Mouse (Mus musculus) lung, adult 18-20 months (tissue): ENCODE measurements around the gene Pitpnb.

ENCODE experiments used
- DNase-seq, 2 experiments: peaks; one replicate each; pipeline ENCODE4 v3.0.0; 2022; ENCODE audit warnings: mixed read lengths in 2 of 2

Gene Pitpnb

DNA sequence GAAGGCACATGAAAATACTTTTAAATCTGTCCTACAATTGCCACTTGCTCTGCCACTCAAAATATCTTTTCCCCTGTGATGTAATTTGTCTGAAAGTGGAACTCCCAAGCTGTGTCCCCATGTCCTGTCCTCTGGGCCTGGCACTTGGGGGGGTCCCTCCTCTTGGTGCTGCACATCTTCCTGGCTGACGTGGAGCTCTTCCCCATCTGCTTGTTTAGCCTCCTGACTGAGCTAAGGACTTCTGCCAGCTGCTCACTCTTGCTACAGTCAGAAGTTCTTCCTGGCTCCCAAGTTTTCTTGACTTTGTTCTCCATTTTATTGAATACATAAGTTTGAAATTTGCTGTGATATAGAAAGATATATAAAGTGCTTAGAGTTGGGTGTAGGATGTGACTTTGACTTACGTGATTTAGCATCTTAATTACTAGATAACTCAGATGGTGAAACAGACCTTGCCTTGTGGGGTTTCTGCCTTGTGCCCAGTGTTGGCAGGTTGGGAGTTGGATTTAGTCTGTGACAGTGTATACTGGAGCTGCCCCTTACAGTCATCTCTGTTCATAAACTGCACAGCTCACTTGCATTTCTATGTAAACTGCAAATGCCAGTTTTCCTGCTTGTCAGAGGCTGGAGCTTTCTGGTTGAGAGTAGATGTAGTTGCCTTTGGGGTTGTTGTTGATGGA, 14.3 kb downstream of the Pitpnb start:
- DNase-seq: no peak

DNA sequence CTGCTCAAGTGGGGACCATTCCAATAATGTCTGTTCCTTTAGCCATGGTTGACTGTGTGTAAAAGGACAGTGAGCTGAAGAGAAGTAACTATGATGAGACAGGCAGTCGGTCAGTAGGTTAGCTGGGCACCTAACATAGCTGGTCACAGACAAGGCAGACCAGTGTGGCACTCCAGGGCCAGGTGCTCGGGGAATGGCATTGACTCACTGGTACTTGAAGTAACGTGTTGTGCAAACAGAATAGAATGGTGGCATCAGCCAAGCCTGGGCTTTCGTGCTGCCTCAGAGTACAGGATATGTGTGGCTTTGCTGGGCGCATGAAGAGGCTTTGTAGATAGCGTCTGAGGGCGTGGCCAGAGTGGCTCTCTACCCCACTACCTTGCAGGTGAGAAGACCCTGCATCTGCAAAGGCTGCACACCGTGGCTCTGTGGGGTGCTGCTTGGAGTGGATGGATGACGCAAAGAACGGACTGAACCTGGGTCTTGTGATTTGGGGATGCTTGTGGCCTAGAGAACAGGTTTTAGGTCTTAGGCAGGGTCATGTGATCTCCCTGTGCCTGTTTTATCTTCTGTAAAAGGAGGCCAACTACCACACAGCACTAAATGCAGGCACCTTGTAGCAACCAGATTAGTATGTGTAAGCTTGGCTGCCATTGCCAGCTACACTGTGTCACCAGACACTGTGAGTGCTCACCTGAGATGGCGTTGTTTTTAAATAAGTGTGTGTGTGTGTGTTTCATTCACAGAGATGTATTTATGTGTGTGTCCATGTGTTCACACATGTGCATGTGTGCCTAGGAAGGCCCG, 26.5 kb downstream of the Pitpnb start:
- peak; percentile 45 to 60 for DNase-seq

DNA sequence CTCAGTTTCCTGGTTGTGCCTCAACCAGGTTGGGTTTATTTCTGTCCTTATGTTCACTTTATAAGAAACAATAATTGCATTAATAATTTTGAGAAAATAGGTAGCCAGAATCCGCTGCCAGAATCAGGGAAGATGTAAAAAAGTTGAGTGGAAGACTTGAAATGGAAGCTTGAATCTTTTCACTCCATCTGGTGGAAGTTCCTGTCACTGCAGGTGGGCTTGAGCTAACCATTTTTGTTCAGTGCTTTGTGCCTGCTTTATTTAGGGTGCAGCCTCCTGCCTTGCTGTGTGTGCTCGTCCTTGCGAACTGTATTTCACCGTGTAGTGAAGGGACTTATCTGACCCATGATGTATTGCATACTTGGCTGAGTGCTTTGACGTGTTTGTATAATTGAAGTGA, 30.0 kb downstream of the Pitpnb start:
- DNase-seq: no peak

DNA sequence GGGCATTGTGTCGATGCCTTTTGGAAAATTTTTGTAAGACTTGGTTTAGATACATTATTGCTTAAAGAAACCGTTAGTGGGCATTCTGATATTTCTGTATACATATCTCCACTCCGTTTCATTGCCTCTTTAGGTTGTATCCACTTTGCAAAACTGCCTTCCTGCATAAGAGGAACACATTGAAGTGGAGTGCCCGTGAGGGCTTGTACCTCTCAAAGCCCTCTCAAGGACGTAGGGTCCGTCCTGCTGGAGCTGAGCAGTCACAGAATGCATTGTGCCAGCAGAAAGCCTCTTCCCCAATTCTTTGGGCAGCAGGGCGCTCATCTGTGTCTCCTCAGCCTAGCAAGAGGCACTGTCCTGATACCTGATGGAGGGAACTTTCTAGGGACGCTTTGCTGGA, 30.5 kb downstream of the Pitpnb start:
- DNase-seq: peak in 1 of 2 experiments; percentile 48

DNA sequence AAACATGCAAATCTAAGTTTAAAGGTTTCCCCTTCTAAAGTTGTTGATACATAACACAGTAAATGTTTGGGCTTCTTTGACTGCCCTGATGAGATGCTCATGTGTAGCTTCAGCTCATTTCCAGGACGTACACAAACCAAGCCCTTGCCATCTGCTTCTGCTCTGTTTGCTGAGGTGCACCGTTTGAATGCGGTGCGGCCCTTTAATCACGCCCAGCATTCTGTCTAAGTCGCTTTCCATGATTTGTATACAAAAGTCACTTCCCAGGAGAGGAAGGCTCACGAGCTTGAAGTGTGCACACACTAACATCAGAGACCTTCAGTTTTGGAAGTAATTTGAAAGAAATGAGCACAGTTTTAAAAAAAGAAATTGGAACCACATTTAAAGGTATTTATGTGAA, 31.3 kb downstream of the Pitpnb start:
- DNase-seq: no peak

DNA sequence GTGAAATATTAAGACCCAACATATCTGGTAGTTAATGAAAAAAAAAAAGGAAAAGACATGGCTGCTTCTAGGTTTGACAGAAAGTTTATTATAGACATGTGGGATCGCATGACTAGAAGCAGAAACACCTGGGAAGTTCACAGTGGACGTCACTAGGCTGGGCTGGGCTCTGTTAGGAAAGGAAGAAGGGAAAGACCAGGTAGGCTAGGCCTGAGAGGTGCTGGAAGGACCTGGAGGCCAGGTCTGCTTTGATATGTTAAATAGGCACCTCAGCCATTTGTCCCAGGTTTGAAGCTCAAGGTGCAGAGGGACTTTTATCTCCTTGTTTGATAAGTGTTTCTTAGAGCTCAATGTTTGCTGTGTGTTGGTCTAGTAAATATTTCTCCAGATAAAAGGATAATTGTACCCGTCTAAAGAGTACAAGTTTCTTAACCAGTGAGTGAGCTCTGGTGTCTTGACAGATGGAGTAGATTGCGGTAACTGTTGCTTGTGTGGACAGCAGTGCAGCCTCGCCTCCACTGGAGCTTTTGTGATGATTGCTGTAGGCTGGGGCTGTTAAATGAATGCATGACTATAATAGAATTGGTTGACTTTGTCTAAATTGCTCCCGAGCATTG, 33.0 kb downstream of the Pitpnb start:
- no peak for DNase-seq

DNA sequence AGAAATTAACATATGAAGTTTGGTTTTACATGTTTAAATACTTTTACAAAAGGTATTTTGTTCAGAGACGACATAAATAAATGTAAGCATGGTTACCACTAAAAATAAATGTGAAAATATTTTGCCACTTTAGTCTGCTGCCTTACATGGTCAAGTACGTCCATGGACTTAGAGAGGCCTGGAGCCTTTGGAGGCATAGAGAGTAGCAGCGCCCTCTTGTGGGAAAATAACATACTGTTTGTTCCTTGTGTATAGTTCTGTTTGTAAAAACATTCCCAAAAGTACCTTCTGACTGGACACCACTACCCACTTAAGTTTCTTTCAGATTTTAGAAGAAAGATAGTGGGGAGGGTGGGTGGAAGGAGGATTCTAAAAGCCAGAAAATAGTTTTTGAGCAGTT, 34.0 kb downstream of the Pitpnb start:
- peak in 1 of 2 experiments; percentile 62 for DNase-seq

DNA sequence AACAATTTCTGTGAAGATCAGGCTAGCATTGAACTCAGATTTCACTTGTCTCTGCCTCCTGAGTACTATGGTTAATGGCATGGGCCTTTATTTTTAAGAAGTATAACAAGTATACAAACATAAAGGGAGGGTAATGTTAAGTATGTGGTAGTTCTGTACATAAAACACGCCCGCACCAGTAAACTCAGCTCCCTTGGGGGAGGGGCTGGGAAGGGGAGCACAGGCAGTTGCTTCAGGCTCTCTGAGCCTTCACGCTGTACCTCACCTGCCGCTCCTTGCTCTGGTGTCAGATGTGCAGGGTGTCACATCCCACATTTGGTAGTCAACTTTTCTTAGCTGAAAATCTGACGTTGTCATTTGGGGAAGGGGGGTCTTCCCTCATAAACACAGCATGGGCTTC, 35.6 kb downstream of the Pitpnb start:
- DNase-seq: peak in 1 of 2 experiments; percentile 46

DNA sequence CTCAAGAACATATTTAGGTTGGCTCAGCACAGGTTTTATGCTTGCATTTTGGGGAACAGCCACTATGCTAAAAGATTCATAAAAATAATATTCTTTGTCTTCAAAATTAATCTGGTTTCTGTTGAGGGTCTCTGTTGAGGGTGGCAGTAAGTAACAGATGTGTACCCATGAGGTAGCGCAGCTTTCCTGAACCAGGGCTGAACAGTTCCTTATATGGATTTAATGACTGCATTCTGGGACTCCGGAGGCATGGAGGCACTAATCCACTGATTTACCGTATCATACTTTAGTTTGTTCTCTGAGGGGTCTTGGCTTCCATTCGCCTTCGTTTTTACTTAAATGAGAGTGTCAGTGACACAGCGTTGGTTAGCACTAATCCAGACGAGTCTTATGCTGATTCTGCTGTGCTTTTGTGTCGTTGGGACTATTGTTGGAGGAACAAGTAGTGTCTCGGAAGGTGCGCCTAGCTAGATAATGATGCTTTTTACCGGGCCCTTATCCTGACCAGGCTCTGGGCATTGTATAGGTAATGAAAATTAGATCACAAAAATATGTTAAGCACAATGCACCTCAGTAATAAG, 37.5 kb downstream of the Pitpnb start:
- DNase-seq: no peak

DNA sequence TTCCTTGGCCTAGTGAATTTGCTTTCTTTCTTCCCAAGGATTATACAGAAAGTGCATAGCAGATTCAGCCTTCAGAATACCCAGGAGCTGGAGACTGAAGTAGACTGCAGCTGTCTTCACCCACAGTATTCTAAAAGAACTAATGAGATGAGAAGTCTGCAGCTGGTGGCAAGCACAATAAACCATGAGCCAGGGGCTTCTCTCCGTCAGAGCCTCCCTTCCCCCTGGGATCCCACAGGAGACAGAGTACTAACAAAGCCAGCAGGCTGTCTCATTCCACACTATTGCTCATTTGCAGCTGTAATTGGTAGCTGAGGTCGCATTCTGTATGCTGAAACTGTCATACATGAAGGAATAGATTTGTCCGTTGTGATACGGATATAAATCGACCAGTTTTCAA, 38.0 kb downstream of the Pitpnb start:
- no peak for DNase-seq

DNA sequence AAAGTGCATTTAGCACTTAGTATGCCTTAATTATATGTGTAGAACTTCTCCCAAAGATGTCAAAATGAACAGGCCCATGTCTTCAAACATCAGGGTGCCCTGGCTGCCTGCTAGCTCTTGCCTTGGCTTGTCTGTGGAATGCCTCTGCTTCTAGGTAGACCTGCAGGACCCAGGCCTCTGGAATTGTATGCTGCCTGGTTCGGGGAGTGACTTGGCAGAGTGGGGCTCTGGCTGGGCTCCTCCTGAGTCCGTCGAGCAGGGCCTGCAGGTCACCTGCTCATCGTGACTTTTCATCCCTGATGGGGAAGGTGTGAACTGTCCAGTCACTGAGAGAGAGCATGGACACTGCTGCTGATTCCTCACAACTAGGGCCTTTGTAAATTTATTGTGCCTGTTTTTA, 45.1 kb downstream of the Pitpnb start:
- no peak for DNase-seq

DNA sequence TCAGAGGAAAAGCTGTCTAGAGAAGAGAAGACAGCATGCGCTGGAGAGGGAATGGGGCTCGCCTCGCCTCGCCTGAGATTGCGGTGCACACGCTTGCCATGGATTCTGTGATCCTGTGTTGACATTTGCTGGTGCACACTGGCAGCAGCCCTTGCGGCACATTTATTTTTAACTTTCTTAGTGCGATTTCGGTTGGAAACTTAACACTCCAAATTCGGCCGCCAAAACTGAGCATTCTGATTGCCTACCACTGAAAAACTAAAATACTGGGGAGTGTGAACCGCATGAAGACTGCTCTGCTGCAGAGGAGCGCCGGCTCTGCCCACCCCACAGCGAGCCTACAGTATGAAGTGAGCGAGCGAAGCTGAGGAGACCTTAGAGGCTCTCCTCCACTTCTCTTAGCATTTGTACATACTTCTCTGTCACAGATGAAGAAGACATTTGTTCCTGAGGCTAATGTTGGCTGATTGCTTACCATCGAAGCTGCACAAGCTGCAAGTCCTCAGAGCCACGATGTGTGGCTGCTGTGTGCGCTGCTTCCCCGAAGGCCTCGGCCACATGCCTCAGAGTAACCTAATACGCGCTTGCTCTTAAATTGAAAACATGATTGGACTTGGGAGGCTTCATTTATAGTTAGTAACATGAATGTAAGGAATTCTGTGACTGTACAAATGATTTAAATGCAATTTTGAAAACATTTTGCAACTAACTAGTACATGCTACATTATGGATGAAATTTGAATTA, 45.9 kb downstream of the Pitpnb start:
- no peak for DNase-seq

DNA sequence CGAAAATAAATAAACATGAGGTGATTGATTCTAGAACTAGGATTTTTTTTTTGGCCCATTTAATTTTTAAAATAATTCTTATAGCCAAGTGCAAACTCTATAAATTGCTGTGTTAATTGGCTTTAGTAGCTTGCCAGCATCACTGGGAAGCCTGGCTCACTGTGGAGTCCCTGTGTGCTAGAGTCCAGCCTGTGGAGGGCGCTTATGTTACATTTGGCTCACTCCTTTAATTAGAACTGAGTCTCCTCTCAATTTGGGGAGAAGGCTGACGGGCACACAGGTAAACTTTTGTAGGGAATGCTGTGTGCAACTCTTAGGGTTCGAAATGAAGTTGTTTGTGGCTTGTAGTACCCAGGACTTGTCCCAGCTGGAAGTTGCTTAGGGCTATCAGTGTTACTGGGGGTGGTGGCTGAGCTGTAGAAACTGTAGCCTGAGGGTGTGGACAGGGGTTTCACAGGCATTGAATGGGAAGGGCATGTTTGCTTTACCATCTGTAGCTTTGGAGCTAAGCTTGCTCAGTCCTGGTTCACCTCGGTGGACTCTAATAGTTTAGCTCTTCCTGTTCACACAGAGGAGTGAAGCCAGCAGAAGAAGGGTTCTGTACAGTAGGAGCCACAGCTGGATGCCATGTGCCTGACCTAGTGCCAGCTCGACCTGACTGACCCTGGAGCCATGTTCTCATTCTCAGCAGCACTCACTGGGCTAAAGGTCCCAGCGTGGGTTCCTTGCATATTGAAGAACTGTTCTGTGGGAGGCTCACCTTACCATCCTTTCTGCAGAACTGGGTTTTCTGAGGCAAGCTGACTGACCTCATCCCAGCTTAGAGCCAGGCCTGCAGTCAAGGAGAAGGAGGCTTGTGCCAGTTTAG, 47.8 kb downstream of the Pitpnb start:
- no peak for DNase-seq

DNA sequence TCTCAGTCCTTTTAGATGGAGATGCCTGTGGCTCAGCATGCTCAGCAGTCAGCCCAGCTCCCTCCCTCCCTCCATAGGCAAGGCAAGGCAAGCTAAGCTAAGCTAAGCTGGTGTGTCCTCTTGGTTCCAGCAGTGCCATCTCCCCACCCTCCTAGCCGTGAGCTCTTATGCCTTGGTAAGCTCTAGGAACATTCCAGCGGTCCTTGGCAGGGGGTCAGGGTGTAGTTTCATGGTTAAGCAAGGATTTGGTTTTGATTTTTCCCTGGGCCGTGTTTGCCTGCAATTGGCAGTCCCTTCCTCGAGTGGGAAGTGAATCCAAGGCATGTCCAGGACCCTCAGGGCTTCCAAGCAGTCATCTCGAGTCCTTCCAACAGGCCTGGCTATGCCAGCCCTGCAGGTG, 52.8 kb downstream of the Pitpnb start:
- no peak for DNase-seq

DNA sequence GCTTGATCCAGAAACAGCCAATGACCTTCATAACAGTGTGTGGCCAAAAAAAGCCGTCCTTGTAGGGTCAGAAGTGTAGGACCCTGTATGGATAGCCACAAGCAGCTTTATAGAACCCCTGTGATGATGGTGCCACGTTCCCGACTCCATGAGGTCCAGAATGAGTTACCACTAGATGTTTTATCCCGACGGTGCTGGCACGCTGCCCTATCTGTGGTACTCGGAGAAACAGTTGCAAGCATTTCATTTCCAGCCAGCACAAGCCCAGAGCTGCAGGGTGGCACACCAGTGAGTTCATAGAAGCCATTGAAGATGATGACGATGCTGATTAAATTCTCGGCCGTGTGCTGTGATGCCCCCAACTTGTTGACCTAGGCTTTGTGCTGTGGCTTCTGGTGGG, 60.3 kb downstream of the Pitpnb start:
- DNase-seq: no peak

DNA sequence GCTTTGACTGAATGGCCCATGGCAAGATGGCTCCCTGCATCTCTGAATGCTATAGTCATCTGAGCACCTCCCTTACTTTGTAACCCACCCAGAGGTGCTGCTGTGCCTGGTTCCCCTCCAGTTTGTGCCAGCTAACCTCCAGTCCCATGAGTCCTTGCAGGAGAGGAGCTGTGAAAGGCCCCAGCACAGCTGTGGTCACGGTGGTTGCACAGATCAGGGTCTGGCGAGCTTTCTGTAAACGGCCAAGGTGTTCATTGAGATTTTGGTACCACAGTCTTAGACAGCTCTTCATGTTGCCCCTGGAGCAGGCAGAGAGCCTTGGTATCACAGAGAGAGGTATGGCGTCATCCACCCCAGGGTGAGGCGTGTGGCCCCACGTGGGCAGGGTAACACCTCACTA, 60.9 kb downstream of the Pitpnb start:
- DNase-seq: no peak

DNA sequence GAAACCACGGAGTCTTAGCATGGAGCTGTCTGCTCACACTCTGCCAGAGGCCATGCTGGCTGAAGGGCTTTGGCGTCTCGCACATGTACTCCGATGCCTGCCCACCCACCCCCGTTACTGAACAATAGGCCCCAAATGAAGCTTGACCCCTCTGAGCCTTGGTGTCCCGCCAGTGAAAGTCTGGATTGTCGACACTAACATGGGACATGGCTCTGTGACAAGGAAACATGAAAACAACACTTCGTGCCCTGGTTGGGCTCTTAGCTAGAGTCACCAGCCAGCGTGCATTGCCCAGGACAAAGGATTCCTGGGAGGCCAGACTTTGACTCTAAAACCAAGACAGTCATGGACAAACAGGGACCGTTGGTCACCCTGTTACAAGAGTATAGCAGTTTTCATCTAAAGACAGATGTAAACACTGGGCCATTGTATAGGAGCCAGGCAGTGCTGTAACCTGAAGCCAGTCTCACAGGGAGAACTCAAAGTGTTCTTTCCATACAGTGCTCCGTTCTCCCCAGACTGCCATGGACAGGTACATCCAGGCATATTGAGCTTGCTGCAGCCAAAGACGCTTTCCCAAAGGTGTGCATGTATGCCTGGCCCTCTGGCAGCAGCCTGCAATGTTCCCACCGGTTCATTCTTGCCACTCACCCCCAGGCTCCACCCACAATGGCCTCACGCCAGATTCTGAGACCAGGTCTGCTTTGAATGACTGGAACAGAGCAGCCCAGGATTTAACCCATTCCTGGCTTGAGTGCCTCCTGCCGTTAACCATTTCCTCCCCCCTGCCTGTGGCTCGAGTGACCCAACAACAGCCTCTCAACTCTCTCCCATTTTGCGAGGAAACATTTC, 63.0 kb downstream of the Pitpnb start:
- DNase-seq: peak; percentile 72 to 74

DNA sequence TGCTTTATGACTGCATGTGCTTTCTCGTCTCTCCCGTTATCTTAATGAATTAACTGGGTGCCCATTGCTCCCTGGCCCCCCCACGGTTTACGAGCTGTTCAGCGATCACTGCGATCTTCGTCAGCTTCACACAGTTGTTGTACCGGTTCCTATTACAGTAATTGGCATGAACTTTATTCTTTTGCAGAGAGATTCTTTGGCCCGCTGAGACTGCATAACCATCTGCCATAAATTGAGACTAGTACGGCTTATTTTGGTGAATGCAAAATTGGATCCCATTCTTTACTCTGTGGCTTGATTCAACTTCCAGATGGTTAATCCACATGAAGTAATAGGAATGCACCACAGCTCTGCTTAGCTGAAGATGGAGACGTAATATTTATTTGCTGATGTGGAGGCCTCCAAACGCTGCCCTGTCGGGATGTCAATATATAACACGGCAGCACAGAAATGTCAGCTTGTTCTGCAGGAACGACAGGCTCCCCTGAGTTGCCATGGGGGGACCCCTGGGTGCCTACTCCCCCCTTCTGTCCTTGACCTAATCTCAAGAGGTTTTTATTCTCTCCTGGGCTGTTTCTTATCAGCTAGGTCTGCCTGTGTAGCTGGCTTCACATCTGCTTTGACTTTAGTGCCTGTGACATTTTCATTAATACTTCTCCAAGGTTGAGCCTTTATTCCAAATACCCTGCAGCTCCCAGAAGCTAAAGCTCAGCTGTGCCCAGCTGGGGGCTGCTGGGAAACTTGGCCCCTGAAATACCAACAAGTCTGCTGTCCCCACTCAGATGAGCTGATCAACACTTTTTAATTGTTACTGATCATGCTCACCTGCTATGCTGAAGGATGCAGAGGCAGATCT, 63.9 kb downstream of the Pitpnb start:
- no peak for DNase-seq

DNA sequence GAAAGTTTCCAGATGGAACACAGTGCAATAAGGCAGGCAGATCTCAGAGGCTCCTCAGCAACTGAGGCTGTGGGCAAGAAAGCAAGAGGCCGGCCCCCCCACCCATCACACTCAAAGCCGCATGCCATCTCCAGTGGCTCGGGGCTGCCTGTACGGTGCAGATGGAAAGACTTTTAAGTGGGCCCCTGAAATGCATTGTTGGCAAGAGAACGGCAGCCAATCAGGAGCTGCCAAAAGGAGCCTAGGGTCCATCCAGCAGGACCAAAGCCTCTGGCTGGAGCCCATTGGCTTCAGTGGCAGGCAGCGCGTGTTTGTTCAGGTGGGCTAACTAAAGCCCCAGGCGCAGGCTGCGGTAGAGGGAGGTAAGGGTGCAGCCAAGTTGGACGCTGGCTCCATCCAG, 65.2 kb downstream of the Pitpnb start:
- no peak for DNase-seq

DNA sequence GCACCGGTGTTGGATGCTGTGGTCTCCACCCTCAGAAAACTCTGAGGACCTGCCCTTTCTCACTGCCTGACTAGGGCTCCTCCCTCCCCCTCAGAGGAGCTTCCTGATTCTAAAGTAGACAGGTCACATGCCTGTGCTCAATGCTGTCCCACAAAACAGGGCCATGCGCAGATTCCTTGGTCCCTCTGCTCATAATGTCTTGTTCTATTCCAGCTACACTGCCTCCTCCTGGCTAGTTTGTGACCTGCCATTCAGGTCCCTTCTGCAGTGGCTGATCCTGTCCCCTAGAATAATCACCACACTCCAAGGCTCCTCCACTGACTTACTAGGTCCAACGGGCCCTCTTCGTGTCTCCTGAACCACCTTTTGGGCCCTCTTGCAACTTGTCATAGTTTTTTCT, 65.6 kb downstream of the Pitpnb start:
- no peak for DNase-seq
